Mouse (Mus musculus): Measurements from ENCODE around the gene Slc25a23.

DNA sequence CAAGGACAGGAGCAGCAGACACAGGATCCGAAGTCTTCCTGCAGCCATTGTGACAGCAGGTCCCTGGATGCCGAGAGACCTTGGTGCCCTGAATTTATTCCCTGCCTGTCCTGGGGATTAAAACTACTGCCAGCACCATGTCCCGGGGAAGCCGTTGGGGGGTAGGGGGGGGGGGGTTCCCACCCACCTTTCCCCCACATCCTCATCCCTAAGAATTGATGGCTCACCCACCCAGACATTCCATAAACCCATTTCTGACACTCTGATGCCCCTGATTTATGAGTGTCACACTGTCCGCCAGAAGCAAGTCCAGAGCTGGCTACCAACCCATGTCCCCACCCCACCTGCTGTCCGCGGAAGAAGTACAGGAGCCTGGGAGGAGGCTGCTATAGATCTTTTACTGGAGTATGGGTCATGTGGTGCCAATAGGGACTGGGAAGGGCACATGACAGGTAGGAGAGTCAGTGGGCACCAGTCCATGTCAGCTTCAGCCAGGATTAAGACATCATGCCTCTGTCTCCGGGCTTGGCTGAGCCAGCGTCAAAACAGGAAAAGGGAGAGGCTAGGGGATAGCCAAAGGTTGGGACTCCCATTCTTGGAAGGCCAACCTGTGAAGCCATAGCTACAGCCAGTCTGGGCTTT is 59.6 kb downstream of the Slc25a23 start, which contains the start of gene Pspn:
- no peak for TF ChIP-seq CTCF (IDR thresholded peaks at IDR 0.05; ENCODE audit: control insufficient read depth, insufficient read depth, insufficient read length)
- TF ChIP-seq USF1 (IDR thresholded peaks at IDR 0.05; ENCODE audit: low read depth): no peak
- no peak for TF ChIP-seq MYOD1 (IDR thresholded peaks at IDR 0.05; ENCODE audit: control insufficient read depth, insufficient read length, low read depth)
- no peak for TF ChIP-seq CEBPB (IDR thresholded peaks at IDR 0.05; ENCODE audit: low read depth)
- TF ChIP-seq MAX (IDR thresholded peaks at IDR 0.05): no peak
- TF ChIP-seq MYOG (IDR thresholded peaks at IDR 0.05; ENCODE audit: control insufficient read depth, extremely low read depth, insufficient read length): no peak
